Mouse (Mus musculus) heart, adult 2 months (tissue): Measurements from ENCODE around the gene Jade2.

Experiments
- CTCF ChIP-seq: fragments of 200-600 bp; IDR thresholded peaks from 2 replicates; pipeline ENCODE4 v1.8.1; 2022; ENCODE audit warnings: antibody characterized with exemption, mild to moderate bottlenecking, moderate library complexity
- POLR2A ChIP-seq: fragments of 200-500 bp; IDR thresholded peaks from 2 replicates; pipeline ENCODE4 v1.6.1; 2011; ENCODE audit warnings: mild to moderate bottlenecking, low read depth, low read length, control low read depth; ENCODE audit not compliant: insufficient read depth

- TF ChIP-seq POLR2A (no peak), CTCF (no peak)
Observed at GRCm38 (mm10) chr11:51884092-51884491, 26.6 kb upstream of the Jade2 start.
